Mouse (Mus musculus) liver, embryonic 16.5 days (tissue): ENCODE measurements around the gene Olig1. TPM values are rescaled to one million over a fixed set of nuclear protein-coding genes. Genes with fewer than 3 reads are reported as not detected.

Source experiments
- ATAC-seq: fragments of 200-750 bp; cut with Nextera tagmentation; 2 replicates; pipeline ENCODE4 v1.8.0; 2017; ENCODE audit warnings: low read depth, mild to moderate bottlenecking, moderate number of reproducible peaks, moderate library complexity
- H3K27ac ChIP-seq: fragments of 300-500 bp; sonication (generic); 2 replicates; pipeline ENCODE4 v1.5.1; 2014; ENCODE audit warnings: mild to moderate bottlenecking, low read length
- H3K27me3 ChIP-seq: fragments of 300-500 bp; sonication (generic); 2 replicates; pipeline ENCODE4 v1.6.1; 2014; ENCODE audit warnings: low read depth, low read length, mixed read lengths; ENCODE audit not compliant: control insufficient read depth, insufficient read depth
- H3K36me3 ChIP-seq: fragments of 300-500 bp; sonication (generic); 2 replicates; pipeline ENCODE4 v1.6.1; 2014; ENCODE audit warnings: mild to moderate bottlenecking; ENCODE audit not compliant: control insufficient read depth, insufficient read depth
- H3K4me1 ChIP-seq: fragments of 300-500 bp; sonication (generic); 2 replicates; pipeline ENCODE4 v1.6.1; 2014; ENCODE audit warnings: low read depth, low read length, mixed read lengths; ENCODE audit not compliant: control insufficient read depth
- H3K4me2 ChIP-seq: fragments of 300-500 bp; sonication (generic); 2 replicates; pipeline ENCODE4 v1.6.1; 2014; ENCODE audit warnings: low read depth, low read length, mixed read lengths
- H3K4me3 ChIP-seq: fragments of 300-500 bp; sonication (generic); 2 replicates; pipeline ENCODE4 v1.5.1; 2014; ENCODE audit warnings: low read depth, mild to moderate bottlenecking, low read length
- H3K9ac ChIP-seq: fragments of 300-500 bp; sonication (generic); 2 replicates; pipeline ENCODE4 v1.6.1; 2014; ENCODE audit warnings: low read depth, low read length
- H3K9me3 ChIP-seq: fragments of 300-500 bp; sonication (generic); replicated peaks from 2 replicates; pipeline ENCODE4 v1.6.1; 2016; ENCODE audit warnings: low read length; ENCODE audit not compliant: control insufficient read depth
- WGBS: fragments of 180-500 bp; shearing (Covaris S2); extraction: QIAGEN DNeasy Blood & Tissue Kit; methylation state at CpG from one replicate; pipeline ENCODE4 v1.1.7; 2014; ENCODE audit not compliant: insufficient replicate concordance; 5-methylcytosine and 5-hydroxymethylcytosine counted together
- polyA plus RNA-seq: library from polyadenylated mRNA; unstranded; fragments of >200 nt; fragmentation: Nextera tagmentation; extraction: Ambion mirVana; gene quantifications from 2 replicates; pipeline ENCODE4 v1.2.1, GENCODE M21; 2015

Olig1 gene
- polyA plus RNA-seq, 1 experiment from 2014 or later: 0.05 TPM

DNA sequence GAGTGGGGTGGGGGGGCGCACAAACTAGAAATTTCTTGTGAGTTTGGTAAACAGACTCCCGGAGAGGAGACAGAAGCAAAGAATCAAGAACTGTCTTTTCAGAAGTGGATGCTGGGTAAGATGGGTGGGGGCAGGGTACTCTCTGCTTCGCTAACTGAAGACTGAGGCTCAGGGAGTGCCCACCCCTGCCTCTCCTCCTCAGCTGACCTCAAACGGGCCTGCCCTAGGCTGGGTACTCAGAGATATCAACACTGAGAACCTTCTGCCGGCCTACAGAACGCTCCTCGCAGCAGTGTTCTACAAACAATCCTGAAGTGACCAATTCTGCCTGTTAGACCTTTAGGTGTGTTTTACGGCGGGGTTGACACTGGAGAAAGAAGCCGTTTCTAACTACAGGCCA, 50.6 kb downstream of the Olig1 start:
- Histone ChIP-seq H3K36me3 (no peaks in the 10 kb centered on the region), H3K27me3 (peaks cover 5% of the 10 kb centered on the region), H3K4me1 (no peaks in the 10 kb centered on the region), H3K9me3 (no peaks in the 10 kb centered on the region), H3K4me3 (no peak overlapping the region), H3K27ac (no peak overlapping the region), H3K9ac (no peak overlapping the region), H3K4me2 (no peak overlapping the region)
- ATAC-seq: 0 out of 2 replicates have a peak, but pooled peaks have one; percentile 19
- 42% methylated on average over 10 of the region's 10 CpGs for WGBS

DNA sequence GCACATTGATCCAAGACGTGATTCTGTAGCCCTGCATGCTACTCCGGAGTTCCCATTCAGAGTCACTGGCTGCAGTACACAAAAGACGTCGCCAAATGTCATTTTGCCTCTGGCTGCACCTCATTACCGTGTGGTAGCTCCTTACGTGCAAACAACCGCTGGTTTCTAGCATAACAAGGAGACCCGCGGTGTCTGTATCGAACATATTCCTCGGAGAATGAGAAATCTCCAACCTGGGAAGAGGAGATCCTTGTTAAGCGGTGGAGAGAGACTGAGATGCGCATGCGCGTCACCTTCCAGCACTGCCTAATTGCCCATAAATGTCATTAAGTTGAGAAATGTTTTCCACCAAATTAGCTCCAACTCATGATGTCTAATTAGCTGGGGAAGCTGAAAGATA, 51.0 kb downstream of the Olig1 start:
- H3K27me3 ChIP-seq: peaks cover 2% of the 10 kb centered on the region; the same call in 1 of the 2 replicates
- no peaks in the 10 kb centered on the region for H3K9me3 ChIP-seq
- H3K4me2 ChIP-seq: no peak overlapping the region
- ATAC-seq: no peak
- no peak overlapping the region for H3K27ac ChIP-seq
- H3K36me3 ChIP-seq: no peaks in the 10 kb centered on the region
- no peak overlapping the region for H3K9ac ChIP-seq
- 68% methylated on average over 15 of the region's 15 CpGs for WGBS
- H3K4me1 ChIP-seq: no peaks in the 10 kb centered on the region
- H3K4me3 ChIP-seq: no peak overlapping the region

Other genes starting within 250 kb of the Olig1 start
- gene Paxbp1, start 225.2 kb upstream of the Olig1 start, polyA plus RNA-seq: 15.4 and 18.3 TPM in 2 replicates
- gene 4932438H23Rik, start 174.7 kb upstream of the Olig1 start, polyA plus RNA-seq: not detected in 2 replicates
- not detected in 2 replicates for gene Olig2, start 44.3 kb upstream of the Olig1 start, polyA plus RNA-seq
- gene Ifnar2, start 103.0 kb downstream of the Olig1 start, polyA plus RNA-seq: 92.9 and 95.8 TPM in 2 replicates
- not detected in 2 replicates for gene Gm21970, start 121.9 kb downstream of the Olig1 start, polyA plus RNA-seq
- 32.3 and 33.6 TPM in 2 replicates for gene Il10rb, start 136.4 kb downstream of the Olig1 start, polyA plus RNA-seq
- gene Ifnar1, start 215.5 kb downstream of the Olig1 start, polyA plus RNA-seq: 21.3 and 25.0 TPM in 2 replicates